Comparison of ENCODE assay signal across 18 mouse cellular contexts in genomic region chr4:84081518-84081917, GRCm38 (mm10).
"Had no signal": no experiment of that assay in that cellular context is flagged by ENCODE, and none has a peak within 500 bp of the region (broad histone marks: within the 10 kb centered on the region; RNA-seq: fewer than 3 reads in every experiment).

No protein-coding gene starts in this region.

- H3K27ac ChIP-seq: midbrain, embryonic 13.5 days; midbrain, embryonic 15.5 days; neural tube, embryonic 13.5 days; neural tube, embryonic 15.5 days had no signal

- H3K27me3 ChIP-seq: megakaryocyte, embryonic 14.5 days; midbrain, embryonic 13.5 days; midbrain, embryonic 15.5 days; neural tube, embryonic 13.5 days had no signal

- ATAC-seq: midbrain, embryonic 13.5 days; midbrain, embryonic 15.5 days had no signal

- H3K4me3 ChIP-seq: megakaryocyte, embryonic 14.5 days; midbrain, embryonic 13.5 days; midbrain, embryonic 15.5 days; neural tube, embryonic 13.5 days; neural tube, embryonic 15.5 days had no signal

- H3K4me2 ChIP-seq: lung, embryonic 14.5 days; midbrain, embryonic 11.5 days; midbrain, embryonic 13.5 days; midbrain, embryonic 15.5 days; neural tube, embryonic 13.5 days; neural tube, embryonic 15.5 days had no signal

- H3K4me1 ChIP-seq: megakaryocyte, embryonic 14.5 days; midbrain, embryonic 13.5 days; midbrain, embryonic 15.5 days; neural tube, embryonic 13.5 days; neural tube, embryonic 15.5 days had no signal

- H3K9ac ChIP-seq: lung, embryonic 14.5 days; midbrain, embryonic 13.5 days; midbrain, embryonic 15.5 days; neural tube, embryonic 13.5 days; neural tube, embryonic 15.5 days had no signal

- H3K36me3 ChIP-seq: midbrain, embryonic 13.5 days; midbrain, embryonic 15.5 days; neural tube, embryonic 13.5 days; neural tube, embryonic 15.5 days had no signal

- H3K9me3 ChIP-seq: megakaryocyte, embryonic 14.5 days; midbrain, embryonic 13.5 days; midbrain, embryonic 15.5 days; neural tube, embryonic 13.5 days; neural tube, embryonic 15.5 days had no signal

- DNase-seq: lung, adult 18-20 months; lung, embryonic 14.5 days; lung, postnatal 10 days; lung, postnatal 4 days; retina, postnatal 1 day; right cerebral cortex, adult 18-20 months; right cerebral cortex, postnatal 25 days; right cerebral cortex, postnatal 4 days; spleen, adult 18-20 months; thymus, adult 18-20 months; thymus, postnatal 25 days; thymus, postnatal 4 days had no signal
